14 mouse cellular contexts compared by ENCODE assay signal in genomic region chr1:19236591-19236990, GRCm38 (mm10). TPM values are rescaled to one million over a fixed set of nuclear protein-coding genes. Genes with fewer than 3 reads are reported as not detected.
DNase-seq lines count a peak whose midpoint lies in the region; ATAC-seq and TF ChIP-seq lines count a peak whose summit lies in the region.
"Had no signal": no experiment of that assay in that cellular context is flagged by ENCODE, and none has a peak within 500 bp of the region (broad histone marks: within the 10 kb centered on the region; RNA-seq: fewer than 3 reads in every experiment).

No protein-coding gene starts in this region.

- H3K9me3 ChIP-seq in forebrain, embryonic 11.5 days (ENCODE audit: control insufficient read depth, low read length), result no peaks in the 10 kb centered on the region
- H3K9me3 ChIP-seq in forebrain, embryonic 13.5 days (replicated peaks), result no peaks in the 10 kb centered on the region
- no peaks in the 10 kb centered on the region for H3K9me3 ChIP-seq in limb, embryonic 12.5 days
- H3K9me3 ChIP-seq: liver, embryonic 15.5 days had no signal

- H3K4me2 ChIP-seq in forebrain, embryonic 11.5 days (ENCODE audit: low read depth, low read length, severe bottlenecking), result no peak overlapping the region
- no peak overlapping the region for H3K4me2 ChIP-seq in forebrain, embryonic 13.5 days
- H3K4me2 ChIP-seq in limb, embryonic 12.5 days, result peak overlapping the region; percentile 41
- H3K4me2 ChIP-seq: liver, embryonic 15.5 days had no signal

- H3K36me3 ChIP-seq in forebrain, embryonic 11.5 days (ENCODE audit: control insufficient read depth, insufficient read depth, low read length), result no peaks in the 10 kb centered on the region
- H3K36me3 ChIP-seq in forebrain, embryonic 13.5 days (ENCODE audit: poor library complexity, severe bottlenecking), result no peaks in the 10 kb centered on the region
- no peaks in the 10 kb centered on the region for H3K36me3 ChIP-seq in limb, embryonic 12.5 days
- H3K36me3 ChIP-seq: liver, embryonic 15.5 days had no signal

- 2% methylated on average over 21 of the region's 21 CpGs for WGBS in forebrain, embryonic 11.5 days
- under 1% methylated on average over 21 of the region's 21 CpGs for WGBS in forebrain, embryonic 13.5 days
- 1% methylated on average over 21 of the region's 21 CpGs for WGBS in limb, embryonic 12.5 days

- H3K27me3 ChIP-seq in forebrain, embryonic 11.5 days (ENCODE audit: control insufficient read depth, insufficient read depth, low read length), result peaks cover 79% of the 10 kb centered on the region
- H3K27me3 ChIP-seq in forebrain, embryonic 13.5 days, result peaks cover 95% of the 10 kb centered on the region
- H3K27me3 ChIP-seq in limb, embryonic 12.5 days, result peaks cover 79% of the 10 kb centered on the region

- H3K4me3 ChIP-seq in forebrain, embryonic 11.5 days (ENCODE audit: low read depth, low read length), result no peak overlapping the region
- H3K4me3 ChIP-seq in forebrain, embryonic 13.5 days, result no peak overlapping the region
- H3K4me3 ChIP-seq in limb, embryonic 12.5 days (replicated peaks), result 0 out of 2 replicates have a peak overlapping the region, but pooled peaks have one; percentile 7
- H3K4me3 ChIP-seq in layer of hippocampus, adult 2 months, result no peak overlapping the region
- H3K4me3 ChIP-seq: liver, embryonic 15.5 days; megakaryocyte, embryonic 14.5 days had no signal

- H3K27ac ChIP-seq in forebrain, embryonic 11.5 days (ENCODE audit: low read depth, low read length), result no peak overlapping the region
- H3K27ac ChIP-seq in forebrain, embryonic 13.5 days, result no peak overlapping the region
- H3K27ac ChIP-seq in limb, embryonic 12.5 days, result no peak overlapping the region
- no peak overlapping the region for H3K27ac ChIP-seq in layer of hippocampus, adult 2 months
- H3K27ac ChIP-seq: liver, embryonic 15.5 days had no signal

- no peak overlapping the region for H3K9ac ChIP-seq in forebrain, embryonic 11.5 days (ENCODE audit: low read length)
- no peak overlapping the region for H3K9ac ChIP-seq in forebrain, embryonic 13.5 days
- no peak overlapping the region for H3K9ac ChIP-seq in limb, embryonic 12.5 days (replicated peaks)
- H3K9ac ChIP-seq: liver, embryonic 15.5 days had no signal

- DNase-seq in forebrain, embryonic 11.5 days (ENCODE audit: low spot score), result peak; percentile 61
- DNase-seq in retina, embryonic 14.5 days (ENCODE audit: low spot score), result peak; percentile 49
- no peak for DNase-seq in retina, postnatal 1 day
- no peak for DNase-seq in layer of hippocampus, adult 2 months (ENCODE audit: low spot score in 2 of 2)
- DNase-seq in adrenal gland, postnatal 14 days, result no peak
- no peak for DNase-seq in cerebellum, postnatal 36 days
- DNase-seq: adrenal gland, adult 8-10 months; heart, postnatal 36 days; spleen, adult 18-20 months; thymus, adult 2 months had no signal

- 0 out of 2 replicates have a peak, but pooled peaks have one; percentile 26 for ATAC-seq in forebrain, embryonic 11.5 days (replicated peaks; ENCODE audit: low FRiP score)
- ATAC-seq in forebrain, embryonic 13.5 days, result no peak
- 0 out of 2 replicates have a peak, but pooled peaks have one; percentile 12 for ATAC-seq in limb, embryonic 12.5 days (ENCODE audit: insufficient number of reproducible peaks, insufficient read depth, low FRiP score, low TSS enrichment, low read depth)

- TF ChIP-seq CTCF in layer of hippocampus, adult 2 months (conservative IDR thresholded peaks at IDR 0.05), result no peak

- H3K4me1 ChIP-seq in forebrain, embryonic 11.5 days (replicated peaks; ENCODE audit: control insufficient read depth, insufficient read depth, low read length), result no peaks in the 10 kb centered on the region
- H3K4me1 ChIP-seq in forebrain, embryonic 13.5 days, result no peaks in the 10 kb centered on the region
- H3K4me1 ChIP-seq in limb, embryonic 12.5 days (replicated peaks), result peaks cover 29% of the 10 kb centered on the region
- H3K4me1 ChIP-seq: liver, embryonic 15.5 days had no signal

RNA-seq across cellular contexts. Expression of gene Tfap2b, which starts 27.9 kb away (rescaled TPM):
- polyA plus RNA-seq in forebrain, embryonic 11.5 days (2014; fragmentation: Nextera tagmentation; extraction: Ambion mirVana), result 15.6 and 17.1 TPM in 2 replicates
- 3.2 and 4.3 TPM in 2 replicates for polyA plus RNA-seq in forebrain, embryonic 13.5 days (2015; fragmentation: Nextera tagmentation; extraction: Ambion mirVana)
- polyA plus RNA-seq in limb, embryonic 12.5 days (2016; fragmentation: Nextera tagmentation; extraction: Ambion mirVana), result 49.9 and 52.6 TPM in 2 replicates
- under 1 TPM; 0.20 to 0.41 TPM for total RNA-seq in layer of hippocampus, adult 2 months (2021)
- total RNA-seq in adrenal gland, postnatal 14 days (2021), result 11.8 and 11.9 TPM in 2 replicates
- total RNA-seq: heart, postnatal 36 days had no signal

Comparison
In these comparisons a context has a peak if more than half of its experiments do, and no peak if none do; other contexts are left out.
1. DNase-seq: peak in forebrain, embryonic 11.5 days (single experiment) and retina, embryonic 14.5 days (single experiment); none in retina, postnatal 1 day (single experiment), layer of hippocampus, adult 2 months (0 of 2), adrenal gland, postnatal 14 days (single experiment) and cerebellum, postnatal 36 days (0 of 2).